Mouse (Mus musculus) lung, postnatal 0 days (tissue): ENCODE measurements around the gene Nfic. TPM values are rescaled to one million over a fixed set of nuclear protein-coding genes. Genes with fewer than 3 reads are reported as not detected.

Experiments used
- ATAC-seq: fragments of 200-750 bp; cut with Nextera tagmentation; 2 replicates; pipeline ENCODE4 v1.8.0; 2017; ENCODE audit warnings: moderate library complexity
- DNase-seq: peaks from one replicate; pipeline ENCODE4 v3.0.0-alpha.2; 2016; ENCODE audit warnings: low spot score
- H3K27ac ChIP-seq: fragments of 300-500 bp; sonication (generic); 2 replicates; pipeline ENCODE4 v1.5.1; 2014; ENCODE audit warnings: antibody characterized with exemption, mild to moderate bottlenecking, low read length, mixed read lengths
- H3K27me3 ChIP-seq: fragments of 300-500 bp; sonication (generic); replicated peaks from 2 replicates; pipeline ENCODE4 v1.6.1; 2014; ENCODE audit warnings: low read length, mixed read lengths; ENCODE audit not compliant: insufficient read depth
- H3K36me3 ChIP-seq: fragments of 300-500 bp; sonication (generic); 2 replicates; pipeline ENCODE4 v1.6.1; 2014; ENCODE audit warnings: low read length, mixed read lengths; ENCODE audit not compliant: insufficient read depth
- H3K4me1 ChIP-seq: fragments of 300-500 bp; sonication (generic); 2 replicates; pipeline ENCODE4 v1.6.1; 2014; ENCODE audit warnings: antibody characterized with exemption, low read depth, low read length, mixed read lengths; ENCODE audit not compliant: insufficient read depth
- H3K4me2 ChIP-seq: fragments of 300-500 bp; sonication (generic); replicated peaks from 2 replicates; pipeline ENCODE4 v1.6.1; 2014; ENCODE audit warnings: low read depth, mild to moderate bottlenecking, low read length, moderate library complexity, mixed read lengths
- H3K4me3 ChIP-seq: fragments of 300-500 bp; sonication (generic); 2 replicates; pipeline ENCODE4 v1.5.1; 2014; ENCODE audit warnings: low read depth, low read length
- H3K9ac ChIP-seq: fragments of 300-500 bp; sonication (generic); replicated peaks from 2 replicates; pipeline ENCODE4 v1.6.1; 2014; ENCODE audit warnings: low read depth, mild to moderate bottlenecking
- H3K9me3 ChIP-seq: fragments of 300-500 bp; sonication (generic); 2 replicates; pipeline ENCODE4 v1.6.1; 2016; ENCODE audit warnings: low read length, mixed read lengths
- CTCF ChIP-seq: IDR thresholded peaks from 2 replicates; pipeline ENCODE4 v1.5.1; 2016; ENCODE audit warnings: antibody characterized with exemption, mild to moderate bottlenecking
- EP300 ChIP-seq: IDR thresholded peaks from 2 replicates; pipeline ENCODE4 v1.6.1; 2016; ENCODE audit warnings: antibody characterized with exemption, mild to moderate bottlenecking, control low read depth
- WGBS: fragments of 180-500 bp; shearing (Covaris S2); extraction: QIAGEN DNeasy Blood & Tissue Kit; methylation state at CpG from one replicate; pipeline ENCODE4 v1.1.7; 2014; 5-methylcytosine and 5-hydroxymethylcytosine counted together
- polyA plus RNA-seq: library from polyadenylated mRNA; unstranded; fragments of >200 nt; fragmentation: Nextera tagmentation; extraction: Ambion mirVana; gene quantifications from 2 replicates; pipeline ENCODE4 v1.2.1, GENCODE M21; 2015

Gene Nfic
- polyA plus RNA-seq, 1 experiment from 2014 or later = 73.6 TPM

- no peak for ATAC-seq
- Histone ChIP-seq H3K27ac (no peak overlapping the region), H3K27me3 (no peaks in the 10 kb centered on the region), H3K4me1 (peaks cover 14% of the 10 kb centered on the region), H3K36me3 (no peaks in the 10 kb centered on the region), H3K9ac (no peak overlapping the region), H3K4me3 (peak overlapping the region; percentile 70; the same call in 1 of the 2 replicates), H3K4me2 (peak overlapping the region; percentile 99), H3K9me3 (no peaks in the 10 kb centered on the region)
- WGBS = 55% methylated on average over 12 of the region's 12 CpGs
- no peak for DNase-seq
- no peak for TF ChIP-seq EP300
- no peak for TF ChIP-seq CTCF
Measured at GRCm38 (mm10) chr10:81356352-81356990, 99.0 kb downstream of the Nfic start.

GRCm38 (mm10) chr10:81355533-81355932 lies 99.9 kb downstream of the Nfic start:
- DNase-seq (no peak), ATAC-seq (no peak)
- 72% methylated on average over 4 of the region's 4 CpGs for WGBS
- Histone ChIP-seq H3K36me3 (no peaks in the 10 kb centered on the region), H3K4me2 (no peak overlapping the region), H3K9me3 (no peaks in the 10 kb centered on the region), H3K4me3 (no peak overlapping the region), H3K27ac (no peak overlapping the region), H3K4me1 (peaks cover 14% of the 10 kb centered on the region), H3K9ac (no peak overlapping the region), H3K27me3 (no peaks in the 10 kb centered on the region)
- TF ChIP-seq CTCF (no peak), EP300 (no peak)

- H3K9ac ChIP-seq = no peak overlapping the region
- no peaks in the 10 kb centered on the region for H3K36me3 ChIP-seq
- no peak overlapping the region for H3K4me3 ChIP-seq
- DNase-seq = no peak
- TF ChIP-seq CTCF = no peak
- WGBS = 64% methylated on average over 9 of the region's 9 CpGs
- no peaks in the 10 kb centered on the region for H3K27me3 ChIP-seq
- H3K4me2 ChIP-seq = no peak overlapping the region
- H3K27ac ChIP-seq = no peak overlapping the region
- no peaks in the 10 kb centered on the region for H3K9me3 ChIP-seq
- peaks cover 14% of the 10 kb centered on the region for H3K4me1 ChIP-seq
- ATAC-seq = no peak
Measured at GRCm38 (mm10) chr10:81354738-81355477, 100.5 kb downstream of the Nfic start.

GRCm38 (mm10) chr10:81351678-81352291 lies 103.7 kb downstream of the Nfic start:
- Histone ChIP-seq H3K4me2 (no peak overlapping the region), H3K9ac (no peak overlapping the region), H3K4me1 (peaks cover 5% of the 10 kb centered on the region), H3K4me3 (no peak overlapping the region), H3K36me3 (no peaks in the 10 kb centered on the region), H3K27ac (no peak overlapping the region), H3K27me3 (no peaks in the 10 kb centered on the region), H3K9me3 (no peaks in the 10 kb centered on the region)
- DNase-seq = no peak
- WGBS = 19% methylated on average over 9 of the region's 9 CpGs
- ATAC-seq = no peak
- TF ChIP-seq EP300 (no peak), CTCF (no peak)

- H3K27me3 ChIP-seq = no peaks in the 10 kb centered on the region
- 3% methylated on average over 53 of the region's 54 CpGs for WGBS
- peak within 1 kb of the TSS; percentile 76 for H3K27ac ChIP-seq
- peak within 1 kb of the TSS; percentile 94 for H3K4me2 ChIP-seq
- no peak for TF ChIP-seq EP300
- peak; percentile 90 for TF ChIP-seq CTCF
- peak within 1 kb of the TSS; percentile 68 for H3K4me3 ChIP-seq
- no peaks in the 10 kb centered on the region for H3K9me3 ChIP-seq
- ATAC-seq (peak; percentile 96), DNase-seq (peak; percentile 100)
- no peaks in the 10 kb centered on the region for H3K36me3 ChIP-seq
- peak within 1 kb of the TSS; percentile 68 for H3K9ac ChIP-seq
- 0 out of 2 replicates have a peak, but pooled peaks cover 2% of the 10 kb centered on the region for H3K4me1 ChIP-seq
Measured at GRCm38 (mm10) chr10:81350351-81351063, 104.9 kb downstream of the Nfic start, which contains the start of gene Hmg20b. TSS of gene Hmg20b (minus strand) at chr10:81350480.

GRCm38 (mm10) chr10:81349961-81350350 lies 105.5 kb downstream of the Nfic start:
- Histone ChIP-seq H3K9me3 (no peaks in the 10 kb centered on the region), H3K4me3 (peak overlapping the region; percentile 68), H3K27me3 (no peaks in the 10 kb centered on the region), H3K4me2 (peak overlapping the region; percentile 94), H3K27ac (peak overlapping the region; percentile 76), H3K9ac (peak overlapping the region; percentile 68), H3K4me1 (0 out of 2 replicates have a peak, but pooled peaks cover 2% of the 10 kb centered on the region), H3K36me3 (no peaks in the 10 kb centered on the region)
- TF ChIP-seq CTCF (no peak), EP300 (no peak)
- DNase-seq (no peak), ATAC-seq (no peak)
- WGBS = under 1% methylated on average over 29 of the region's 29 CpGs
